Mouse (Mus musculus): ENCODE results near the gene Inip. TPM values are rescaled to one million over a fixed set of nuclear protein-coding genes. Genes with fewer than 3 reads are reported as not detected.
"Not testable (repeated sequence)": the region's sequence is repeated elsewhere in the genome, so short reads cannot be mapped to it uniquely, and the experiment has no call there.

The Inip gene
- total RNA-seq, 2 experiments from 2014 or later: 23.6 to 25.6 TPM

DNA sequence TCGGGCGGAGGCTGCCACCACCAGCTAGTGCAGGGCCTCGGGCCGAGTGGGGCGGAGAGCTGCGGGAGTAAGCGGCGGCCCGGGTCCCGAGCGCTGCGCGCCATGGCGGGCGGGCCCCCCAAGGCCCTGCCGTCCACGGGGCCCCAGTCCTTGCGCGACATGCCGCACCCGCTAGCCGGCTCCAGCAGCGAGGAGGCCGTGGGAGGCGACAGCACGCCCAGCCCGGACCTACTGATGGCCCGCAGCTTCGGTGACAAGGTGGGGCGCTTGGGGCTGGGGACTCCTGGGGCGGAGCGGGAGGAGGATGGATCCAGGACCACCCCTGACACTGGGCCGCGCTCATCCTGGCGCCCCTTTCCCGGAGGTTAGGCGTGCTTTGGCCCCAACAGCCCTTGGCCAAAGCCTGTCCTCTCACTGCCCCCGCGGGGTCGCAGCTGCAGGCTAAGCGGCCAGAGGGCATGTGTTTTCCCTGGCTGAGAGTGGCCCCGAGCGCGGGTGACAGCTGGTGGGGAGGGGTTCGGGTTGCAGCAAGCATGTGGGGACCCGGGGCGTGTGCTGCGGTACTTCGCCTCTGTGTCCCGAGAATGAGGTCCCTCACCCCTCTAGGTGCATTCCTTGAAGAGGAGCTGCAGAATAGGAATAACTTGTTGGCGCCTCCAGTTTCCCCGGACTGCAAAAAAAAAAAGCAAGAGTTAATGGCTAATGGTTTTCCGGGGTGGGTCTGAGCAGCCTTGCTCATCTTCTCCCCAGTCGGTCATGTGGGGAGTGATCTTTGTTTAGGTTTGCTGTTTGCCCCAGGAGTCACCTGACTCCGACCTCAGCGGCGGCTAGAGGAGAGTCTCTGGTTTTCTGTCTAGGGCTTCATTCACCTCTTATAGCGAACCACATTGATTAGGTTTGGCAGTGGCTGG, 4.8 kb upstream of the Inip start:
- Histone ChIP-seq H3K27ac (peak overlapping the region; percentile 96), H3K4me3 (peak overlapping the region; percentile 98)
- no peak for TF ChIP-seq CTCF (conservative IDR thresholded peaks at IDR 0.05)
- no peak for DNase-seq (ENCODE audit: low spot score in 2 of 2)

- TF ChIP-seq CTCF (conservative IDR thresholded peaks at IDR 0.05): peak; percentile 19; the same call in 1 of the 2 replicates
- DNase-seq (ENCODE audit: low spot score in 2 of 2): peak; percentile 91 to 92
- Histone ChIP-seq H3K4me3 (peak within 1 kb of the TSS; percentile 98), H3K27ac (peak within 1 kb of the TSS; percentile 96)
These were observed 4.0 kb upstream of the Inip start, which contains the start of gene Snx30 for GRCm38 (mm10) chr4:59805181-59805967. Gene Snx30 (plus strand): TSS chr4:59805840.

DNA sequence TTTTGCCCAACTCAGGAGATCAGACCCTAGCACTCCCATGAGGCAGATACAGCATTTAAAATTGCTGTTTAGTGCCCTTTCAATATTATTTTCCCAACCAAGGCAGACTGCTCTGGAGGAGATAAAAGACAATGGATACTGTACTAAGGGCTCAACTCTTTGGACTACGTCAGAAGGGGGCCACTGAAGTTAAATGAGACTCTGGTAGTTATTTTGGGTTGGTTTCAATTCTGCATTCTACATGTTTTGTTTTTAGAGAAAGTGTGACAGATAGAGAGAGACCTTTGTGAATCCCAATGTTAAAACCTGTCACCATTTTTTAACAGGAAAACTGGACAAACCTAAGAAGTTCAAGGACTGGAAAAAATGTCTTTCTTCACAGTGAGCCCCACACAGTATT, 3.4 kb upstream of the Inip start:
- H3K27ac ChIP-seq: peak overlapping the region; percentile 96
- DNase-seq (ENCODE audit: low spot score in 2 of 2): no peak
- no peak for TF ChIP-seq CTCF (conservative IDR thresholded peaks at IDR 0.05)
- peak overlapping the region; percentile 98; the same call in 1 of the 2 replicates for H3K4me3 ChIP-seq

DNA sequence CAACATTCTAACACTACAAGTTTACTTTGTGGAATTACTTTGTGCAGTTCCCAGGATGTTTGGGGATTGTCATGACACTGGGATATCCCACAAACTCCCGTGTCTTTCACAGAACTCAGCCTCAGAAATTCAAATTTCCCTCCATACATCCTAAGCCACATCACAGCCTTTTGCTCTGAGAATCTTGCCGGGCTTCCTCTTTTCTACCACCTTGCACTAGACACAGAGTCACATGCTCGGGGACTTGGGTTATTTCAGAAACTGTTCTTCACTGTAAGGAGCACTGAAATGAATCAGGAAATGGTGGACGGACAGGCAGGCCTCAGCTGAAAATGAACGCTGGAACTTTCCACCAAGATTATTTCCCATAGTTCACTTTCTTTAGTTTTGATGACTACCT, 2.0 kb upstream of the Inip start:
- Histone ChIP-seq H3K4me3 (no peak overlapping the region), H3K27ac (peak overlapping the region; percentile 57)
- TF ChIP-seq CTCF (conservative IDR thresholded peaks at IDR 0.05): no peak
- DNase-seq (ENCODE audit: low spot score in 2 of 2): no peak

GRCm38 (mm10) chr4:59802792-59803191, 1.4 kb upstream of the Inip start:
- TF ChIP-seq CTCF (conservative IDR thresholded peaks at IDR 0.05): no peak
- no peak for DNase-seq (ENCODE audit: low spot score in 2 of 2)
- Histone ChIP-seq H3K27ac (peak overlapping the region; percentile 57), H3K4me3 (no peak overlapping the region)

DNA sequence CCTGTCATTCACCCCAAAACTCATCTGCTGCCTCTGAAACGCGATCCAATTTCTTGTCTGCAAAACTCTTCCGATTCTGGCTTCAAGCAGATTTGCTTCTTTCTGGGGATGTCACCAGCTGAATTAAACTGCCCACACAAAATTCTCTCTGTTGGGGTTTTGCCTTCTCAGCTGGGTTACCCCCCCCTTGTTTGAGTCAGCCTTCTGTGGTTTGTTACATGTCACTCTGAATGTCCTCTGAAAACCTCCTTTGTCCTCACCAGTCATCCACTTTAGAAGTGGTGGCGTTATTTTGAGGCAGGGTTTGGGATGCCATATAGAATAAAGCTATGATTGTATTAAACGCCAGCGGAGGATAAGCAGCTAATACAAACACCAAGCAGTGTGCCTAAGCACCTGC, 718 bp upstream of the Inip start:
- TF ChIP-seq CTCF (conservative IDR thresholded peaks at IDR 0.05): no peak
- peak overlapping the region; percentile 84 for H3K27ac ChIP-seq
- DNase-seq (ENCODE audit: low spot score in 2 of 2): no peak
- H3K4me3 ChIP-seq: no peak overlapping the region

DNA sequence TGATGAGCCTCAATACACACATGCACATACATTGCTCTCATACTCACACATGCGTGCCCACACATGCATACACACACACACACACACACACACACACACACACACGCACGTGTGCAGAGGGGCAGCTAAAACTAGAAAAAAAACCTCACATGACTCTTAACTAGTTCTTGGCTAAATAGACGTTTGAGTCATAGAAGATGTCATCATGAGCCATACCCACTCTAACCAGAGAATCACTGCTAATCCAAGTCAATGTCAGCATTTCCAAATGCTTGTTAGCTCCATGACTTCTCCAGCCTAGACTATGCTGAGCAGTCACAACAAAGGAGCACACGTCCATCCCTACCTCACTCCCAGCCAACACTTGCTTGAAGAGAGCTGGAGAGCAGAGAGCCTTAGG, 1.2 kb downstream of the Inip start:
- peak overlapping the region; percentile 73; the same call in 1 of the 2 replicates for H3K27ac ChIP-seq
- no peak for TF ChIP-seq CTCF (conservative IDR thresholded peaks at IDR 0.05)
- DNase-seq (ENCODE audit: low spot score in 2 of 2): no peak
- H3K4me3 ChIP-seq: no peak overlapping the region

DNA sequence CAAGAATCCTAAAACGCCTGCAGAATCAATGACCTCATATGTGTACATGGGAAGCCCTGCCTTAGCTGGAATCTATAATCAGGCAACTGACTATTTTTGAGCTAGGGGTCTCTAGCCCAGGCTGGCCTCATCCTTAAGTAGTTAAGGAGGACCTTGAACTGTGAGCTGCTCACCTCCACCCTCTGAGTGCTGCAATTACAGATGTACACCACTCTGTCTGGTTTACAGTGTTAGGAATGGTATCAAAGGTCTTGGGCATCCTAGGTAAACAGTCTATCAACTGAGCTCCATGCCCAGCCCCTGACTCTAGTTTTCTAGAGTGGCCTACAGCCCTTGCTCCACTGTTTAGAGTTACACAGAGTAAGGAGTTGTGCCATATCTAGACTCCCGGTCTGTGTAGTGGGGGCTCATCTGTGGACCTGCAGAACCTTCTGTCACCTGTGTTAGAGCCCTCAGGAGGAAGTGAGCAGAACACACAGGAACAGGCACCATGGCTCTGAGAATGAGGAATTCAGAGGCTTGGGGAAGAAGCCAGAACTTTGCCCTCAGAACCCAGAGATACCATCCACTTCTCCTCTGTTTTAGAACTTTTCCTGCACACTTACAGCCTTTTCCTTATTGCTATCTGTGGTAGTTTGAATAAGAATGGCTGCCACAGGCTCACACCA, 5.5 kb downstream of the Inip start:
- DNase-seq (ENCODE audit: low spot score in 2 of 2): no peak
- Histone ChIP-seq H3K27ac (no peak overlapping the region), H3K4me3 (no peak overlapping the region)
- no peak for TF ChIP-seq CTCF (conservative IDR thresholded peaks at IDR 0.05)

DNA sequence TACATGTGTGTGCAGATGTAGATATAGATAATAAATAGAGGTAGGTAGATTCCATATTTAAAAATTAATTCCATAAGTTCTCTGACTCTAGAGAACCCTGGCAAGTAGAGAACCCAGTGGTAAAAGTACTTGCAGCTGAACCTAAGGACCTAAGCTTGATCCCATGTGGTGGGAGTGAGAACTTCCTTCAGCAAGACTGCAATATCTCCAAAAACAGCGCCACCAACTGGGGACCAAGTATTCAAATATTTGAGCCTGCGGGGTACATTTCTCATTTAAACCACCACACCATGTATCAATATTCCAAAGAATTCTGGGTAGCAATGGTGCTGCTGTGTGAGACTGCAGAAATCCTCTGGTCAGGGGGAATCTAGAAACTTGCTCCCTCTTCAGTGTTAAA, 7.3 kb downstream of the Inip start:
- TF ChIP-seq CTCF (conservative IDR thresholded peaks at IDR 0.05): no peak
- DNase-seq (ENCODE audit: low spot score in 2 of 2): no peak
- Histone ChIP-seq H3K4me3 (no peak overlapping the region), H3K27ac (no peak overlapping the region)

DNA sequence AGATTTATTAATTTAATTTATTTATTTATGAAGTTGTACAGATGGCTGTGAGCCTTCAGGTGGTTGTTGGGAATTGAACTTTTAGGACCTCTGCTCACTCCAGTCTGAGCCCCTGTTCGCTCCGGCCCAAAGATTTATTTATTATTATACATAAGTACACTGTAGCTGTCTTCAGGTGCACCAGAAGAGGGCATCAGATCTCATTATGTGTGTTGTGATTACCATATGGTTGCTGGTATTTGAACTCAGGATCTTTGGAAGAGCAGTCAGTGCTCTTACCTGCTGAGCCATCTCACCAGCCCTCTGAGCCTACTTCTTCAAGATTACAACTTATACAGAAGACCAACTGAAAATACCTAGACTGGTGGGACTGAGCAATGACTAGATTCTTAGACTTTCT, 7.8 kb downstream of the Inip start:
- not testable (repeated sequence) for DNase-seq (ENCODE audit: low spot score in 2 of 2); H3K4me3 ChIP-seq; H3K27ac ChIP-seq
- TF ChIP-seq CTCF (conservative IDR thresholded peaks at IDR 0.05): peak; percentile 50

DNA sequence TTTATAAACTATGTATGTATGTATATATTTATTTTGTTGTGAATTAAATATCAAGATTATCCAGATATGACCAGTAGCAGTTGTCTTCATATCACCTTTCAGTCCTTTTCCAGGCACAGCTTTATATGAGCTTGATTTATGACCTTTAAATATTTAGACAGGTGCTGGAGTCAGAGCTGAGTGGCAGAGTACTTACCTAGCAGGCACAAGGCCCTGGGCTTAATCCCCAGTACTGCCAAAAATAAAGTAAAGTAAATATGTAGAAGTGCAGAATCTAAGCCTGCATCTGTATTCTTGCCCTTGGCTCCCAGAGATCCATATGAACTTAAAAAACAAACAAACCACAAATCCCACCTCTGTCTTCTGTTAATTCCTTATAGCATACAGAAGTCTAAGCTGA, 12.4 kb downstream of the Inip start:
- Histone ChIP-seq H3K27ac (no peak overlapping the region), H3K4me3 (no peak overlapping the region)
- DNase-seq (ENCODE audit: low spot score in 2 of 2): no peak
- no peak for TF ChIP-seq CTCF (conservative IDR thresholded peaks at IDR 0.05)

DNA sequence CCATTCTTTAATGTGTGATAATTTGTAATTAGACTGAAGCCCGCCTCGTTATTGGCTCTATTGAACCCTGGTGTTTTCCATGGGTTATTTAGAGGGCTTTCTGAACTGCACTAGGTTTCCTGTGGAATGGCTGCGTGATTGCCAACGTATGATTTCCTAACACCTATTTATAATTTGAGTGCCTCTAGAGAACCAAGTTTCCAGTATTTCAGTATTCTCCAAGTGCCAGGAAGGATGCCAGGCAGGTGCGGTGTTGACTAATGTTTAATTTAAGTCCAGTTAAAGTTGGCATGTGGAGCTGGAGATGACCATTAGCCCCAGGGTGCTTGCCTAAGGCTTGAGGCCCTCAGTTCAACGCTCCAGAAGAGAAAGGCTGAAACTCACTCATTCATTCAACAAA, 14.3 kb downstream of the Inip start:
- no peak for TF ChIP-seq CTCF (conservative IDR thresholded peaks at IDR 0.05)
- H3K27ac ChIP-seq: no peak overlapping the region
- DNase-seq (ENCODE audit: low spot score in 2 of 2): no peak
- H3K4me3 ChIP-seq: no peak overlapping the region

DNA sequence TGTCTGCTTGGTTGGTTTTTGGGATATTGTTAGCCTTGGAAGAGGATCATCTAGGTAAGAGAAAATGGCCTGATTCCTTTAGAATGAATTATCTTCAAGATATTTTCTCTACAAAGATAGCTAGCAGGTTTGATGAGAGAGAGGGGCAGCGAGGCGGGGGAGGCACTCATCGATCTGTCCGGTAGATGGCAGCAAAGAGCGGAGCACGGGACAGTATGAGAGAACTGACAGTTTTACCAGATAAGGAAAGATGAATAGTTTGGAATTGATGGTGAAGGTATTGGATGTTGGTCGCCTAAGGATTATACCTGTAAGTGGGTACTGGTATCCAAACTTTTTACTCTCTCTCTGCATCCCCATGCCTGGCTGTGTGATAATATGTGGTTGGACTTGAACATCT, 14.7 kb downstream of the Inip start:
- peak; percentile 56 to 86 for DNase-seq (ENCODE audit: low spot score in 2 of 2)
- no peak overlapping the region for H3K4me3 ChIP-seq
- TF ChIP-seq CTCF (conservative IDR thresholded peaks at IDR 0.05): peak; percentile 93

More for the DNA sequence above, 14.7 kb downstream of the Inip start:
- no peak overlapping the region for H3K27ac ChIP-seq

All from layer of hippocampus, adult 2 months (tissue).